Mouse (Mus musculus) T-helper 1 cell (primary cell): ENCODE results near the gene Ccnd1.

Experiments used
- in situ Hi-C: fragments of 300-600 bp; cut with MboI, MseI; formaldehyde crosslinking; loops from one replicate; pipeline ENCODE4 v1.15.1; 2025; ENCODE audit warnings: high pct_unique_total_duplicates

The Ccnd1 gene

GRCm38 (mm10) chr7:144938661-144939343, 923 bp downstream of the Ccnd1 start:
- in situ Hi-C loops, result loop anchor here (5.0 kb wide), 2 partner anchors 168 to 303 kb away; no protein-coding TSS in a partner anchor

GRCm38 (mm10) chr7:144937899-144938517, 1.7 kb downstream of the Ccnd1 start:
- in situ Hi-C loops, result loop anchor here (5.0 kb wide), 2 partner anchors 169 to 304 kb away; no protein-coding TSS in a partner anchor

GRCm38 (mm10) chr7:144937490-144937889, 2.2 kb downstream of the Ccnd1 start:
- in situ Hi-C loops, result loop anchor here (5.0 kb wide), 2 partner anchors 170 to 305 kb away; no protein-coding TSS in a partner anchor

- in situ Hi-C loops, result loop anchor here (5.0 kb wide), 2 partner anchors 171 to 306 kb away; no protein-coding TSS in a partner anchor
Measured at GRCm38 (mm10) chr7:144936311-144936880, 3.3 kb downstream of the Ccnd1 start.

- in situ Hi-C loops, result loop anchor here (5.0 kb wide), 2 partner anchors 172 to 307 kb away; no protein-coding TSS in a partner anchor
Measured at GRCm38 (mm10) chr7:144935563-144935962, 4.2 kb downstream of the Ccnd1 start.

- in situ Hi-C loops, result loop anchor here (5.0 kb wide), 2 partner anchors 172 to 307 kb away; no protein-coding TSS in a partner anchor
Measured at GRCm38 (mm10) chr7:144934901-144935300, 4.8 kb downstream of the Ccnd1 start.

GRCm38 (mm10) chr7:144933796-144934195, 5.9 kb downstream of the Ccnd1 start:
- in situ Hi-C loops, result no loop called here

GRCm38 (mm10) chr7:144933336-144933735, 6.4 kb downstream of the Ccnd1 start:
- in situ Hi-C loops, result no loop called here

- in situ Hi-C loops, result no loop called here
Measured at GRCm38 (mm10) chr7:144932389-144932937, 7.3 kb downstream of the Ccnd1 start.

GRCm38 (mm10) chr7:144931778-144932177, 7.9 kb downstream of the Ccnd1 start:
- in situ Hi-C loops, result no loop called here

- in situ Hi-C loops, result no loop called here
Measured at GRCm38 (mm10) chr7:144929931-144930330, 9.8 kb downstream of the Ccnd1 start.

GRCm38 (mm10) chr7:144929506-144929905, 10.2 kb downstream of the Ccnd1 start:
- in situ Hi-C loops, result no loop called here

GRCm38 (mm10) chr7:144928889-144929210, 10.9 kb downstream of the Ccnd1 start:
- in situ Hi-C loops, result no loop called here

GRCm38 (mm10) chr7:144928009-144928888, 11.5 kb downstream of the Ccnd1 start:
- in situ Hi-C loops, result no loop called here

- in situ Hi-C loops, result no loop called here
Measured at GRCm38 (mm10) chr7:144927591-144927990, 12.1 kb downstream of the Ccnd1 start.

- in situ Hi-C loops, result no loop called here
Measured at GRCm38 (mm10) chr7:144918823-144919222, 20.9 kb downstream of the Ccnd1 start.

- in situ Hi-C loops, result no loop called here
Measured at GRCm38 (mm10) chr7:144914948-144915750, 24.6 kb downstream of the Ccnd1 start, which contains the start of gene LTO1. TSS of gene LTO1 (plus strand) at chr7:144915100.

GRCm38 (mm10) chr7:144914296-144914947, 25.3 kb downstream of the Ccnd1 start:
- in situ Hi-C loops, result no loop called here

- in situ Hi-C loops, result no loop called here
Measured at GRCm38 (mm10) chr7:144912897-144913296, 26.8 kb downstream of the Ccnd1 start.

GRCm38 (mm10) chr7:144911121-144911520, 28.6 kb downstream of the Ccnd1 start:
- in situ Hi-C loops, result no loop called here
